Mouse (Mus musculus) E14TG2a.4 (cell line): ENCODE results near the gene 4930470P17Rik.

ENCODE experiments used
- H3K27me3 ChIP-seq: 2 replicates; pipeline ENCODE4 v1.6.1; 2014; ENCODE audit warnings: low read length, control low read depth; ENCODE audit not compliant: insufficient read depth
- H3K36me3 ChIP-seq: 2 replicates; pipeline ENCODE4 v1.6.1; 2014; ENCODE audit warnings: low read length, control low read depth; ENCODE audit not compliant: insufficient read depth
- H3K4me1 ChIP-seq: replicated peaks from 2 replicates; pipeline ENCODE4 v1.6.1; 2014; ENCODE audit warnings: low read depth, low read length, control low read depth
- H3K4me3 ChIP-seq: replicated peaks from 2 replicates; pipeline ENCODE4 v1.5.1; 2014; ENCODE audit warnings: mild to moderate bottlenecking, low read length
- H3K9me3 ChIP-seq: 2 replicates; pipeline ENCODE4 v1.6.1; 2014; ENCODE audit warnings: low read length, control low read depth
- CTCF ChIP-seq: conservative IDR thresholded peaks from 2 replicates; pipeline ENCODE4 v1.5.1; 2014; ENCODE audit warnings: low read length
- NANOG ChIP-seq: IDR thresholded peaks from 2 replicates; pipeline ENCODE4 v1.6.1; 2014; ENCODE audit warnings: borderline replicate concordance, low read length, mixed read lengths
- POU5F1 ChIP-seq: IDR thresholded peaks from 2 replicates; pipeline ENCODE4 v1.6.1; 2014; ENCODE audit warnings: low read length, borderline replicate concordance

Gene 4930470P17Rik

DNA sequence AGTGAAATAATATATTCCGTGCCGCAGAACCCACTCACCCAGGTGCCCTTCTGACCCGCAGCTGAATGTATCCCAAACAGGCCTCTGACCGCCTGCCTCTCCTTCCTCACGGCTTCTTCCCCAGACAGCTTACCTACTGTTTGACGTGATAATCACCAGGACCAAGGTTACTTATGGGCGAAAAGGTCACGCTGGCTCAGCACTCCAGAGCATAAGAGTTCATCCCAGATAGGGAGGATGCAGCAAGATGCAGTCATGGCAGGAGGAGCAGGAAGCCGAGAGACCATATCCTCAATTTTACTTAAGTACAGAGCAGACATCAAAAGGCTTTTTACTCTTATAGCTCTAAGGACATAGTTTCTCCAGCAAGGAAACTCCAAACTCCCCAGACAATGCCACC, at the start of gene 4930470P17Rik:
Gene 4930470P17Rik, minus strand, starts transcription at position 101 of the 400 bp plus-strand sequence.
- Histone ChIP-seq H3K27me3 (no peaks in the 10 kb centered on the region), H3K36me3 (no peaks in the 10 kb centered on the region), H3K4me1 (peaks cover 27% of the 10 kb centered on the region), H3K4me3 (no peak within 1 kb of the TSS), H3K9me3 (peaks cover 5% of the 10 kb centered on the region)
- TF ChIP-seq NANOG (no peak), POU5F1 (no peak), CTCF (no peak)

GRCm38 (mm10) chr2:170651483-170651882, 49.7 kb upstream of the 4930470P17Rik start:
- TF ChIP-seq NANOG, result no peak
- TF ChIP-seq CTCF, result peak; percentile 75
- peaks cover 23% of the 10 kb centered on the region for H3K4me1 ChIP-seq
- H3K36me3 ChIP-seq, result no peaks in the 10 kb centered on the region
- H3K4me3 ChIP-seq, result no peak overlapping the region
- no peaks in the 10 kb centered on the region for H3K9me3 ChIP-seq
- H3K27me3 ChIP-seq, result no peaks in the 10 kb centered on the region

GRCm38 (mm10) chr2:170648542-170648941, 46.7 kb upstream of the 4930470P17Rik start:
- H3K4me3 ChIP-seq, result no peak overlapping the region
- no peak for TF ChIP-seq NANOG
- TF ChIP-seq CTCF, result no peak
- no peak for TF ChIP-seq POU5F1
- H3K27me3 ChIP-seq, result no peaks in the 10 kb centered on the region

DNA sequence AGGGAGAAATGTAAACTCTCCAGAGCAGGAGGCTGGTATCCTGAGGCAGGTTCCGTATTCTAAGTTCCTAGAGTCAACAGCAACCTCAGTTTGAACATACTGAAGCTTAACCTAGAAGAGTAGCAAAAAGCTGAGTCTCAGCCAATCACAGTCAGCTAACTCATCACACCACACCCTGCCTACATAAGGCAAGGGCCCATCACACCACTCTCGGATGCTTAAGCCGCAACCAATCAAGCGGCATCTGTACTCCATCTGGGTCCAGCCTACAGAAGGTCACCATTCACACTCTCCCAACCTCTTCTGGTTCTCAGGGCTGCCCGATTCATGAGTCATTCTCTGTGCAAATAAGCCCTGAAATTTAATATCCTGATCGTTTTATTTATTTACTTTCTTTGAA, 44.4 kb upstream of the 4930470P17Rik start:
- H3K27me3 ChIP-seq, result no peaks in the 10 kb centered on the region
- H3K36me3 ChIP-seq, result no peaks in the 10 kb centered on the region

More at GRCm38 (mm10) chr2:170648542-170648941, 46.7 kb upstream of the 4930470P17Rik start:
- H3K36me3 ChIP-seq, result no peaks in the 10 kb centered on the region
- peaks cover 8% of the 10 kb centered on the region for H3K4me1 ChIP-seq
- no peaks in the 10 kb centered on the region for H3K9me3 ChIP-seq

GRCm38 (mm10) chr2:170642338-170642806, 40.6 kb upstream of the 4930470P17Rik start:
- no peaks in the 10 kb centered on the region for H3K9me3 ChIP-seq
- no peaks in the 10 kb centered on the region for H3K27me3 ChIP-seq
- TF ChIP-seq POU5F1, result no peak
- no peak for TF ChIP-seq CTCF
- TF ChIP-seq NANOG, result no peak
- H3K36me3 ChIP-seq, result no peaks in the 10 kb centered on the region
- H3K4me1 ChIP-seq, result peaks cover 11% of the 10 kb centered on the region
- H3K4me3 ChIP-seq, result no peak overlapping the region

More for the DNA sequence above, 44.4 kb upstream of the 4930470P17Rik start:
- TF ChIP-seq CTCF (no peak), NANOG (no peak), POU5F1 (no peak)
- Histone ChIP-seq H3K9me3 (no peaks in the 10 kb centered on the region), H3K4me1 (peaks cover 3% of the 10 kb centered on the region), H3K4me3 (no peak overlapping the region)

DNA sequence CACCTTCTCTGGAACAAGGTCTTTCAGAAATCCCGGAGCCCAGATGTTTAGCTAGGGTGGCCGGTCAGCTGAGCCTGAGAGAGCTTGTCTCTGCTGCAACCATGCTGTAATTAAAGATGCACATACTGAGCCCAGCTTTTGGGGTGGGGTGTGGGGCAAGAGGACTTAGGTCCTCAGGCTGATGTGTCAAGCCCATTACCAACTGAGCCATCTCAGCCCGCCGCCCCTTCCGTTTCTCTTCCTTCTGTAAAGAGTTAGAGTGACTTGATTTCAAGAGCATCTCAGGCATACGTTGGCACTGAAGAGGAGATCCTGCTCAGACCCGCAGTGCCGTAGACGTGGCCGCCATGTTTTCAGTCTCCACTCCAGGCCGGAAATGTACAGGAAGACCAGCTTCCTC, 38.5 kb upstream of the 4930470P17Rik start:
- no peak overlapping the region for H3K4me3 ChIP-seq
- no peaks in the 10 kb centered on the region for H3K27me3 ChIP-seq
- H3K9me3 ChIP-seq, result no peaks in the 10 kb centered on the region
- H3K36me3 ChIP-seq, result no peaks in the 10 kb centered on the region
- H3K4me1 ChIP-seq, result peaks cover 11% of the 10 kb centered on the region
- TF ChIP-seq NANOG (no peak), CTCF (no peak), POU5F1 (no peak)

DNA sequence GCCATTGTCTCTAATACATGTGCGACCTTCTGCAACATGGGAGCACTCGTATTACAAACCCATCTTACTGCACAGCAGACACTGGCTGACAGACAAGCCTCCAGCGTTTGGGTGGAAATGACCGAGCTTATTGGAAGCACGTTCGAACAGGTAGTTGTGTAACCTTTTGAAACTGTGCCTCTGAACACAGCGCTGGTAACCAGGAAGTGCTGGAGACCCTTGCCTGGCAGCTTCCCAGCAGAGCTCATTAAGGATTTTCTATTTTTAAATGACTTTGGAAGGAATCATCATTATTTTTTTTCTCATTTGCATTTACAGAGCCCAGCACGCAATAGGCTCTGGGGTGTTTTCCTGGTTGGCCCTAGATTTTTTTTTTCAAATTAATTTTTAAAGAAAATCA, 36.9 kb upstream of the 4930470P17Rik start:
- Histone ChIP-seq H3K36me3 (no peaks in the 10 kb centered on the region), H3K27me3 (no peaks in the 10 kb centered on the region), H3K9me3 (no peaks in the 10 kb centered on the region), H3K4me3 (no peak overlapping the region), H3K4me1 (peaks cover 11% of the 10 kb centered on the region)
- no peak for TF ChIP-seq CTCF
- TF ChIP-seq POU5F1, result no peak
- TF ChIP-seq NANOG, result no peak

DNA sequence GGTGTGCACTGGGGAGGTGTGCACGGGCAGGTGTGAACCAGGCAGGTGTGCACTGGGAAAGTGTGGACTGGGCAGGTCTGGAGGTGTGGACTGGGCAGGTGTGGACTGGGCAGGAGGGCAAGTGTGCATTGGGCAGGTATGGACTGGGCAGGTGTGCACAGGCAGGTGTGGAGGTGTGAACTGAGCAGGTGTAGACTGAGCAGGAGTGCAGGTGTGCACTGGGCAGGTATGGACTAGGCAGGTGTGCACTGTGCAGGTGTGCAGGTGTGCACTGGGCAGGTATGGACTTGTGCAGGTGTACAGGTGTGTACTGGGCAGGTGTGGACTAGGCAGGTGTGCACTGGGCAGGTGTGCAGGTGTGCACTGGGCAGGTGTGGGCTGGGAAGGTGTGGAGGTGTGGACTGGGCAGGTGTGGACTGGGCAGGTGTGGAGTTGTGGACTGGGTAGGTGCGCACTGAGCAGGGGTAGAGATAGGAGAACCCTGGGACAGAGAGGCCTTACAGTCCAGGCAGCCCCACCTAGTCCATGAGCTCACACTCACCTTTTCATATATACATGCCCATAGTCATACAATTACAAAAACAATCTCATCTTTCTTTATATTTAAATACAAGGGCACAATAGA, 31.3 kb upstream of the 4930470P17Rik start:
- Histone ChIP-seq H3K4me3 (no peak overlapping the region), H3K36me3 (no peaks in the 10 kb centered on the region), H3K4me1 (no peaks in the 10 kb centered on the region), H3K27me3 (no peaks in the 10 kb centered on the region), H3K9me3 (peaks cover 6% of the 10 kb centered on the region)
- TF ChIP-seq POU5F1, result no peak
- TF ChIP-seq NANOG, result no peak
- TF ChIP-seq CTCF, result no peak

GRCm38 (mm10) chr2:170632386-170632785, 30.6 kb upstream of the 4930470P17Rik start:
- Histone ChIP-seq H3K9me3 (peaks cover 6% of the 10 kb centered on the region), H3K4me3 (no peak overlapping the region), H3K36me3 (no peaks in the 10 kb centered on the region), H3K27me3 (no peaks in the 10 kb centered on the region), H3K4me1 (no peaks in the 10 kb centered on the region)
- TF ChIP-seq POU5F1, result no peak
- no peak for TF ChIP-seq CTCF
- TF ChIP-seq NANOG, result no peak
